Mouse (Mus musculus) hindbrain, embryonic 10.5 days (tissue): Measurements from ENCODE around the gene Lix1. TPM values are rescaled to one million over a fixed set of nuclear protein-coding genes. Genes with fewer than 3 reads are reported as not detected.

Source experiments
- polyA plus RNA-seq: library from polyadenylated mRNA; unstranded; fragments of >200 nt; fragmentation: Nextera tagmentation; extraction: Ambion mirVana; gene quantifications from 2 replicates; pipeline ENCODE4 v1.2.1, GENCODE M21; 2016

The Lix1 gene
- polyA plus RNA-seq, 1 experiment from 2014 or later = 31.6 TPM

Other genes starting within 250 kb of the Lix1 start
- gene Riok2, start 28.4 kb upstream of the Lix1 start, polyA plus RNA-seq = 25.9 and 26.4 TPM in 2 replicates
- gene Lnpep, start 222.4 kb downstream of the Lix1 start, polyA plus RNA-seq = 6.2 and 7.2 TPM in 2 replicates